Mouse (Mus musculus): Measurements from ENCODE around the gene Cox4i1.

DNA sequence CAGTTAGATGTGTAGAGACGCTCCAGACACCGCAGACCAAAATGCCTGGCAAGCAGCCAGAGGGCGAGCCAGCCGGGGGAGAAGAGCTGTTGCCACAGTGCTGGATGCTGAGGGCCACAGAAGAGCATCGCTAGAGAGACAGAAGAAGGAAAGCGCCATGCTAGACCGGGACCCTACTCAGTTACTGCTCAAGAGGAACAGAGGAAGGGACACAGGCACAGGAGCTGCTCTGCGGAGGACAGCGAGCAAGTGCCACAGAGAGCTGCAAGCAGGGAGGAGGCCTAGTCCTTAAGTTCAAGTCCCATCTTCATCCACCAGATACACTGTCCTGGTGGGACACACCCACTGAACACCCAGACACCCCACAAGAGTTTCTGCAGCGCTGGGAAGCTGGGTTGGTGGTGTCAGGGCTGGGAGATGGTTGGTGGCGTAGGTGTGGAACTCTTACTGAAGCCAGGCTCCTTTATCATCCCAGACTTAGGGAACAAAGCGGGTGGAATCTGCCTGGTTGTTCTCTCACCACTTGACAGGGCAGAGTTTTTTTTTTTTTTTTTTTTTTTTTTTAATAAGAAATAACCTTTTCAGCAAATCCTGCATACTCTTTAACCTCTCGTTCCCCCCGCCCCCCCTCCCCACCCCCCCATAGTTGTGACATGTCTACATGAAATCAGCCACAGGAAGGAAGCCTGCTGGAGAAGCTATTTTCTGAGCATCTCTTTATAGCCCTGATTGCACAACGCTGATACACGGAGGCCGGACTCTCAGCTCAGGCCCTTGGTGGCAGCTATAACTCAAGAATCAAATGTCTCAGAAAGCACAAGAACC lies 29.3 kb downstream of the Cox4i1 start:
- TF ChIP-seq CTCF (IDR thresholded peaks at IDR 0.05; ENCODE audit: insufficient read depth, low read depth, low read length) (no peak), POLR2A (IDR thresholded peaks at IDR 0.05; ENCODE audit: insufficient read depth, low read depth, low read length) (no peak)

Measured in olfactory bulb, adult 2 months (tissue).